Mouse (Mus musculus) C2C12 (cell line): ENCODE measurements around the gene Atxn7l3.
"Not testable (repeated sequence)": the region's sequence is repeated elsewhere in the genome, so short reads cannot be mapped to it uniquely, and the experiment has no call there.

Experiments
- CEBPB ChIP-seq: IDR thresholded peaks from one replicate; pipeline ENCODE4 v1.6.1; 2011; ENCODE audit warnings: low read depth, mild to moderate bottlenecking, control low read depth, moderate library complexity
- CTCF ChIP-seq: IDR thresholded peaks from one replicate; pipeline ENCODE4 v1.5.1; 2011; ENCODE audit not compliant: control insufficient read depth, insufficient read depth, insufficient read length
- FOSL1 ChIP-seq: IDR thresholded peaks from one replicate; pipeline ENCODE4 v1.8.0; 2011; ENCODE audit warnings: mild to moderate bottlenecking, low read length; ENCODE audit not compliant: poor library complexity, insufficient read depth, severe bottlenecking
- MAX ChIP-seq: IDR thresholded peaks from one replicate; pipeline ENCODE4 v1.6.1; 2011; ENCODE audit warnings: mild to moderate bottlenecking, control low read depth
- MYOD1 ChIP-seq: IDR thresholded peaks from one replicate; pipeline ENCODE4 v1.6.1; 2011; ENCODE audit warnings: low read depth; ENCODE audit not compliant: control insufficient read depth, insufficient read length
- MYOG ChIP-seq: IDR thresholded peaks from one replicate; pipeline ENCODE4 v1.6.1; 2011; ENCODE audit not compliant: control insufficient read depth, insufficient read length; ENCODE audit errors: extremely low read depth
- USF1 ChIP-seq: IDR thresholded peaks from one replicate; pipeline ENCODE4 v1.6.1; 2011; ENCODE audit warnings: low read depth, mild to moderate bottlenecking, control low read depth, moderate library complexity

DNA sequence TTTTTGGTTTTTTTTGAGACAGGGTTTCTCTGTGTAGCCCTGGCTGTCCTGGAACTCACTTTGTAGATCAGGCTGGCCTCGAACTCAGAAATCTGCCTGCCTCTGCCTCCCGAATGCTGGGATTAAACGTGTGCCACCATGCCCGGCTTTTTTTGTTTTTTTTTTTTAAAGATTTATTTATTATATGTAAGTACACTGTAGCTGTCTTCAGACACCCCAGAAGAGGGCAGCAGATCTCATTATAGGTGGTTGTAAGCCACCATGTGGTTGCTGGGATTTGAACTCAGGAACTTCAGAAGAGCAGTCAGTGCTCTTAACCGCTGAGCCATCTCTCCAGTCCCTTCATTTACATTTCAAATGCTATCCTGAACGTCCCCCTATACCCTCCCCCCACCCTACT, 16.2 kb downstream of the Atxn7l3 start:
- not testable (repeated sequence) for TF ChIP-seq FOSL1, MYOG, USF1, CTCF, MYOD1, CEBPB, MAX
